Mouse (Mus musculus) C2C12 (cell line): ENCODE results near the gene Gm49405. TPM values are rescaled to one million over a fixed set of nuclear protein-coding genes. Genes with fewer than 3 reads are reported as not detected.
"Not testable (repeated sequence)": the region's sequence is repeated elsewhere in the genome, so short reads cannot be mapped to it uniquely, and the experiment has no call there.

Experiments used
- H3K27me3 ChIP-seq: one replicate; pipeline ENCODE4 v1.6.1; 2011; ENCODE audit not compliant: control insufficient read depth, insufficient read depth, insufficient read length
- H3K36me3 ChIP-seq: one replicate; pipeline ENCODE4 v1.6.1; 2011; ENCODE audit not compliant: control insufficient read depth, insufficient read depth
- H3K4me3 ChIP-seq: one replicate; pipeline ENCODE4 v1.5.1; 2011; ENCODE audit warnings: mild to moderate bottlenecking, control low read depth; ENCODE audit not compliant: poor library complexity, insufficient read depth, severe bottlenecking
- H3K79me2 ChIP-seq: one replicate; pipeline ENCODE4 v1.6.1; 2011; ENCODE audit not compliant: control insufficient read depth, insufficient read depth
- H3K79me3 ChIP-seq: one replicate; pipeline ENCODE4 v1.6.1; 2011; ENCODE audit warnings: low read depth, control low read depth
- H3ac ChIP-seq: one replicate; pipeline ENCODE3; 2011; ENCODE audit warnings: low read depth; ENCODE audit not compliant: control insufficient read depth, insufficient read length
- CEBPB ChIP-seq: IDR thresholded peaks from one replicate; pipeline ENCODE4 v1.6.1; 2011; ENCODE audit warnings: low read depth, mild to moderate bottlenecking, control low read depth, moderate library complexity
- CTCF ChIP-seq: IDR thresholded peaks from one replicate; pipeline ENCODE4 v1.5.1; 2011; ENCODE audit not compliant: control insufficient read depth, insufficient read depth, insufficient read length
- FOSL1 ChIP-seq: IDR thresholded peaks from one replicate; pipeline ENCODE4 v1.8.0; 2011; ENCODE audit warnings: mild to moderate bottlenecking, low read length; ENCODE audit not compliant: poor library complexity, insufficient read depth, severe bottlenecking
- MAX ChIP-seq: IDR thresholded peaks from one replicate; pipeline ENCODE4 v1.6.1; 2011; ENCODE audit warnings: mild to moderate bottlenecking, control low read depth
- MYOD1 ChIP-seq: IDR thresholded peaks from one replicate; pipeline ENCODE4 v1.6.1; 2011; ENCODE audit warnings: low read depth; ENCODE audit not compliant: control insufficient read depth, insufficient read length
- MYOG ChIP-seq: IDR thresholded peaks from one replicate; pipeline ENCODE4 v1.6.1; 2011; ENCODE audit not compliant: control insufficient read depth, insufficient read length; ENCODE audit errors: extremely low read depth
- USF1 ChIP-seq: IDR thresholded peaks from one replicate; pipeline ENCODE4 v1.6.1; 2011; ENCODE audit warnings: low read depth, mild to moderate bottlenecking, control low read depth, moderate library complexity
- polyA plus RNA-seq: library from polyadenylated mRNA; unstranded; fragments of >200 nt; fragmentation: generic; extraction: Trizol; gene quantifications from one replicate; pipeline ENCODE4 v1.2.1, GENCODE M21; 2012; ENCODE audit warnings: missing spikeins

Gene Gm49405
- polyA plus RNA-seq, 1 experiment = 0.28 TPM

DNA sequence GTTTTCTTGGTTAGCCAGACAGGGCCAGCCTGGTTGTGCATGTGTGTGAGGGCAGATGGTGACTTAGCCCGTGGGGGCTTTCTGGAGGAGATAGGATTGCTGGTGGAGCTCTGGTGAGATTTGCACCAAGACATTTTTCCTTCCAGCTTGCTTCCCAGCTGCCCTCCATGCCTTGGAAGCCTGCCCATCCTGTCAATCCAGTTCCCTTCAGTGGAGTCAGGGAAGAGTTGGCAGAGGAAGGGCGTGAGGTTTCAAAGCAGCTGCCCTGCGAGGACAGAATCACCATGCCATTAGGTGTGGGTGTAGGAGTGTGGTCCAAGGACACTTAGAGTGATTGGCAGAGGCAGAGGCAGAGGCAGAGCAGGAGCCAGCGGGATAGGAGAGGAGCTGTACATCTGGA is 42.0 kb upstream of the Gm49405 start, which contains the start of gene Aldh3b3:
Gene Aldh3b3, plus strand, starts transcription at position 176 of the 400 bp plus-strand sequence.
- Histone ChIP-seq H3K4me3 (no peak within 1 kb of the TSS), H3K79me3 (no peaks in the 10 kb centered on the region), H3K79me2 (no peaks in the 10 kb centered on the region), H3K36me3 (no peaks in the 10 kb centered on the region), H3ac (no peak within 1 kb of the TSS), H3K27me3 (peaks cover 3% of the 10 kb centered on the region)
- TF ChIP-seq CEBPB = no peak
- TF ChIP-seq MAX = no peak
- no peak for TF ChIP-seq FOSL1
- TF ChIP-seq CTCF = no peak
- no peak for TF ChIP-seq MYOG
- TF ChIP-seq MYOD1 = no peak
- TF ChIP-seq USF1 = no peak

- Histone ChIP-seq H3K79me3 (no peaks in the 10 kb centered on the region), H3K27me3 (peaks cover 3% of the 10 kb centered on the region), H3ac (no peak overlapping the region), H3K36me3 (no peaks in the 10 kb centered on the region), H3K79me2 (no peaks in the 10 kb centered on the region), H3K4me3 (no peak overlapping the region)
- TF ChIP-seq MYOD1 (no peak), CEBPB (no peak), CTCF (no peak), USF1 (no peak), FOSL1 (no peak), MYOG (no peak), MAX (no peak)
Measured at GRCm38 (mm10) chr19:3959030-3959429, 41.4 kb upstream of the Gm49405 start.

DNA sequence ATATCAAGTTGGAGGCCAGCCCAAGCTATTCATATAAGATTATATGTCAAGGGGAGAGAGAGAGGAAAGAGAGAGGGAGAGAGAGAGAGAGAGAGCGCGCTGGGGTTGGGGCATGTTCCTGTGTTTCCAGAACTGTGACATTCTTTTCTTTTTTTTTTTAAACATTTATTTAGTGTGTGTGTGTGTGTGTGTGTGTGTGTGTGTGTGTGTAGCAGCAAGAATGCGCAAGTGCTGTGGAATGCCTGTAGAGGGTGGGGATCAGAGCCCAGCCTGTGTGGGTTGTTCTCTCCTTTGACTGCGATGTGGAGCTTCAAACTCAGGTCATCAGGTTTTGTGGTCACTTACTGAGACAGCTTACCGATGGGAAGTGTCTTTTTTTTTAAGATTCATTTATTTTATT is 40.2 kb upstream of the Gm49405 start:
- H3K79me3 ChIP-seq = no peaks in the 10 kb centered on the region
- no peak overlapping the region for H3K4me3 ChIP-seq
- TF ChIP-seq MYOD1 = no peak
- no peak for TF ChIP-seq MAX
- no peak for TF ChIP-seq CTCF
- TF ChIP-seq FOSL1 = no peak
- no peak for TF ChIP-seq MYOG
- TF ChIP-seq CEBPB = no peak
- no peak for TF ChIP-seq USF1
- no peaks in the 10 kb centered on the region for H3K79me2 ChIP-seq
- no peaks in the 10 kb centered on the region for H3K36me3 ChIP-seq
- H3K27me3 ChIP-seq = peaks cover 3% of the 10 kb centered on the region
- no peak overlapping the region for H3ac ChIP-seq

DNA sequence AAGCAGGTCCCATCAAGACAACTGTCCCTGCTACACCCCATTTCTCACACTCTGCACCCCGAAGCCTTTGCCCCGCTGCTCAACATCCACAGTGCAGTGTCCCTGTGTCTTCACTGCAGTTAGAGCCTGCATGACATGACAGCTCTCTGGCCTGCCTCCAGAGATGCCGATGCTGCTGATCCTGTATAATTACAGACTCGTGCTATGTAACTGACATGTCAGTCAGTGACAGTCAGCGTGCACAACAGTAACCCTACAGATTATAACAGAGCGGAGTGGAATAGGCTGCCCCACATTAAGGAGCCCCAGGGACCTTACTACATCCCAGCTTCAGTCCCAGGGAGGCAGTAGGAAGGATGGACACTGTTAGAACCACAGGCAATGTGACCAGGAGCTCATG is 38.6 kb upstream of the Gm49405 start:
- H3K4me3 ChIP-seq, H3K27me3 ChIP-seq, H3ac ChIP-seq, H3K79me2 ChIP-seq, H3K79me3 ChIP-seq, H3K36me3 ChIP-seq: not testable (repeated sequence)

GRCm38 (mm10) chr19:3962469-3962868 is 38.0 kb upstream of the Gm49405 start:
- no peaks in the 10 kb centered on the region for H3K79me3 ChIP-seq
- no peak overlapping the region for H3K4me3 ChIP-seq
- no peaks in the 10 kb centered on the region for H3K36me3 ChIP-seq
- no peaks in the 10 kb centered on the region for H3K79me2 ChIP-seq
- no peak for TF ChIP-seq MYOG
- no peak overlapping the region for H3ac ChIP-seq
- H3K27me3 ChIP-seq = peaks cover 3% of the 10 kb centered on the region

- no peaks in the 10 kb centered on the region for H3K79me3 ChIP-seq
- peaks cover 3% of the 10 kb centered on the region for H3K27me3 ChIP-seq
- no peak overlapping the region for H3K4me3 ChIP-seq
- H3ac ChIP-seq = no peak overlapping the region
- no peaks in the 10 kb centered on the region for H3K79me2 ChIP-seq
- H3K36me3 ChIP-seq = no peaks in the 10 kb centered on the region
- TF ChIP-seq USF1 (no peak), CEBPB (no peak), MYOG (no peak), FOSL1 (no peak), MAX (no peak), MYOD1 (no peak), CTCF (no peak)
Measured at GRCm38 (mm10) chr19:3964030-3964429, 36.4 kb upstream of the Gm49405 start.
